Mouse (Mus musculus) CH12.LX (cell line): Measurements from ENCODE around the gene Ybx3. TPM values are rescaled to one million over a fixed set of nuclear protein-coding genes. Genes with fewer than 3 reads are reported as not detected.

Experiments
- DNase-seq: peaks from one replicate; pipeline ENCODE4 v3.0.0-alpha.2; 2013; ENCODE audit errors: extremely low read depth
- H3K27ac ChIP-seq: 2 replicates; pipeline ENCODE4 v1.5.1; 2012; ENCODE audit warnings: low read depth, mild to moderate bottlenecking, control low read depth, moderate library complexity; ENCODE audit not compliant: insufficient read depth
- H3K27me3 ChIP-seq: replicated peaks from 2 replicates; pipeline ENCODE3; 2012; ENCODE audit warnings: inconsistent platforms
- H3K36me3 ChIP-seq, 2 experiments: replicated peaks in 1 of 2; 2 replicates each; pipeline versions ENCODE3 to v1.6.1; 2012; ENCODE audit warnings: inconsistent platforms in 1 of 2, low read length in 1 of 2, mild to moderate bottlenecking in 1 of 2, mixed read lengths in 1 of 2, moderate library complexity in 1 of 2; ENCODE audit not compliant: control insufficient read depth in 1 of 2, insufficient read depth in 1 of 2
- H3K4me1 ChIP-seq, 2 experiments: 2 replicates each; pipeline ENCODE4 v1.6.1; 2012; ENCODE audit warnings: inconsistent platforms in 1 of 2, moderate library complexity in 1 of 2; ENCODE audit not compliant: insufficient read depth in 2 of 2, control insufficient read depth in 1 of 2
- H3K4me2 ChIP-seq: 2 replicates; pipeline ENCODE4 v1.6.1; 2012; ENCODE audit warnings: low read depth, mild to moderate bottlenecking, control low read depth; ENCODE audit not compliant: poor library complexity, insufficient read depth, severe bottlenecking
- H3K4me3 ChIP-seq, 3 experiments: fragments of 150-350 bp in 1 of 3; sonication (generic) in 1 of 3; replicated peaks in 1 of 3; 2 replicates each; pipeline versions ENCODE3 to v1.5.1; 2011 to 2012; ENCODE audit warnings: low read depth in 2 of 3, low read length in 2 of 3, mild to moderate bottlenecking in 2 of 3, moderate library complexity in 2 of 3, control low read depth in 1 of 3, improper control_type of control experiment in 1 of 3, inconsistent platforms in 1 of 3, mixed read lengths in 1 of 3; ENCODE audit not compliant: poor library complexity in 1 of 3
- H3K79me2 ChIP-seq: replicated peaks from 2 replicates; pipeline ENCODE4 v1.6.1; 2012; ENCODE audit warnings: mild to moderate bottlenecking, moderate library complexity; ENCODE audit not compliant: control insufficient read depth, poor library complexity, insufficient read depth, severe bottlenecking; ENCODE audit errors: extremely low read depth
- H3K9ac ChIP-seq: 2 replicates; pipeline ENCODE4 v1.6.1; 2012; ENCODE audit warnings: low read depth, mild to moderate bottlenecking, control low read depth, moderate library complexity; ENCODE audit not compliant: insufficient read depth
- H3K9me3 ChIP-seq: replicated peaks from 2 replicates; pipeline ENCODE3; 2012; ENCODE audit warnings: low read length, inconsistent platforms, mixed read lengths
- BHLHE40 ChIP-seq: IDR thresholded peaks from 2 replicates; pipeline ENCODE4 v1.6.1; 2011; ENCODE audit warnings: mild to moderate bottlenecking, low read depth, low read length, improper control_type of control experiment
- CHD2 ChIP-seq: IDR thresholded peaks from 2 replicates; pipeline ENCODE4 v1.6.1; 2011; ENCODE audit warnings: low read length, improper control_type of control experiment
- E2F4 ChIP-seq: IDR thresholded peaks from 2 replicates; pipeline ENCODE4 v1.6.1; 2011; ENCODE audit warnings: low read depth, low read length, improper control_type of control experiment; ENCODE audit not compliant: insufficient replicate concordance
- ETS1 ChIP-seq: conservative IDR thresholded peaks from 2 replicates; pipeline ENCODE4 v1.6.1; 2012; ENCODE audit warnings: low read depth, mild to moderate bottlenecking, inconsistent platforms, low read length, improper control_type of control experiment, moderate library complexity
- IRF4 ChIP-seq: IDR thresholded peaks from 2 replicates; pipeline ENCODE4 v1.6.1; 2014; ENCODE audit warnings: low read depth, mild to moderate bottlenecking, inconsistent platforms, low read length, improper control_type of control experiment
- JUND ChIP-seq: conservative IDR thresholded peaks from 2 replicates; pipeline ENCODE4 v1.6.1; 2011; ENCODE audit warnings: low read depth, low read length, improper control_type of control experiment
- MAFK ChIP-seq: IDR thresholded peaks from 2 replicates; pipeline ENCODE4 v1.6.1; 2011; ENCODE audit warnings: low read length, improper control_type of control experiment; ENCODE audit not compliant: insufficient replicate concordance
- MXI1 ChIP-seq: IDR thresholded peaks from 2 replicates; pipeline ENCODE4 v1.6.1; 2011; ENCODE audit warnings: mild to moderate bottlenecking, low read depth, low read length, improper control_type of control experiment
- MYC ChIP-seq: IDR thresholded peaks from 2 replicates; pipeline ENCODE4 v1.6.1; 2011; ENCODE audit warnings: low read depth, mild to moderate bottlenecking, improper control_type of control experiment, low read length
- NRF1 ChIP-seq: IDR thresholded peaks from 2 replicates; pipeline ENCODE4 v1.6.1; 2014; ENCODE audit warnings: low read depth, mild to moderate bottlenecking, inconsistent platforms, low read length, improper control_type of control experiment, moderate library complexity
- RAD21 ChIP-seq: IDR thresholded peaks from 2 replicates; pipeline ENCODE4 v1.6.1; 2011; ENCODE audit warnings: low read depth, mild to moderate bottlenecking, low read length, improper control_type of control experiment, moderate library complexity
- RCOR1 ChIP-seq: conservative IDR thresholded peaks from 2 replicates; pipeline ENCODE4 v1.6.1; 2012; ENCODE audit warnings: low read depth, mild to moderate bottlenecking, inconsistent platforms, low read length, improper control_type of control experiment
- SIN3A ChIP-seq: IDR thresholded peaks from 2 replicates; pipeline ENCODE4 v1.6.1; 2012; ENCODE audit warnings: low read length, improper control_type of control experiment, inconsistent platforms
- SMC3 ChIP-seq: IDR thresholded peaks from 2 replicates; pipeline ENCODE4 v1.6.1; 2011; ENCODE audit warnings: low read depth, low read length, improper control_type of control experiment
- TBP ChIP-seq: conservative IDR thresholded peaks from 2 replicates; pipeline ENCODE4 v1.6.1; 2011; ENCODE audit warnings: low read depth, low read length, improper control_type of control experiment
- UBTF ChIP-seq: IDR thresholded peaks from 2 replicates; pipeline ENCODE4 v1.6.1; 2012; ENCODE audit warnings: low read depth, mild to moderate bottlenecking, inconsistent platforms, low read length, improper control_type of control experiment, moderate library complexity
- USF2 ChIP-seq: conservative IDR thresholded peaks from 2 replicates; pipeline ENCODE4 v1.6.1; 2011; ENCODE audit warnings: low read depth, low read length, improper control_type of control experiment
- dilution Hi-C: fragments of 300-500 bp; cut with MboI; formaldehyde crosslinking; loops from 2 replicates; pipeline ENCODE4 v1.14.3; 2020; ENCODE audit warnings: low sequenced_read_pairs; ENCODE audit not compliant: extremely low pct_unique_long_range_greater_than_20kb, extremely low pct_ligation_motif_present
- in situ Hi-C: fragments of 300-500 bp; cut with MboI; formaldehyde crosslinking; loops from 3 replicates; pipeline ENCODE4 v1.14.3; 2019; ENCODE audit warnings: low sequenced_read_pairs, low pct_ligation_motif_present, low pct_unique_long_range_greater_than_20kb, mixed read lengths
- polyA plus RNA-seq: library from polyadenylated mRNA; unstranded; fragments of >175 nt; gene quantifications from 2 replicates; pipeline ENCODE4 v1.2.1, GENCODE M21; 2012; ENCODE audit warnings: low read depth; ENCODE audit not compliant: insufficient read length
- total RNA-seq, 2 experiments: library from RNA; depleted of rRNA; stranded (reverse); fragments of 300-350 nt in 1 of 2; fragments of >200 nt in 1 of 2; gene quantifications; 2 replicates each; pipeline ENCODE4 v1.2.3; 2012 to 2014

The Ybx3 gene
- total and polyA plus RNA-seq, 3 experiments = 391 to 620 (median 410) TPM

- Histone ChIP-seq H3K36me3 (no peaks in the 10 kb centered on the region), H3K27ac (no peak overlapping the region), H3K27me3 (peaks cover 17% of the 10 kb centered on the region), H3K9me3 (no peaks in the 10 kb centered on the region), H3K9ac (no peak overlapping the region), H3K79me2 (no peaks in the 10 kb centered on the region), H3K4me2 (no peak overlapping the region), H3K4me1 (no peaks in the 10 kb centered on the region), H3K4me3 (no peak overlapping the region)
- in situ Hi-C loops (no loop called here), dilution Hi-C loops (no loop called here)
- DNase-seq = no peak
- TF ChIP-seq IRF4 (no peak), CHD2 (no peak), RAD21 (no peak), MYC (no peak), RCOR1 (no peak), MXI1 (no peak), E2F4 (no peak), JUND (no peak), ETS1 (no peak), SMC3 (no peak), UBTF (no peak), NRF1 (no peak), SIN3A (no peak), USF2 (no peak), BHLHE40 (no peak)
Measured at GRCm38 (mm10) chr6:131340082-131340481, 48.2 kb downstream of the Ybx3 start.

GRCm38 (mm10) chr6:131339309-131339708 lies 49.0 kb downstream of the Ybx3 start:
- no peaks in the 10 kb centered on the region for H3K36me3 ChIP-seq
- no peak overlapping the region for H3K9ac ChIP-seq
- dilution Hi-C loops = no loop called here
- H3K4me3 ChIP-seq = no peak overlapping the region
- H3K4me1 ChIP-seq = no peaks in the 10 kb centered on the region
- H3K27me3 ChIP-seq = peaks cover 22% of the 10 kb centered on the region
- no peak overlapping the region for H3K27ac ChIP-seq
- H3K4me2 ChIP-seq = no peak overlapping the region
- H3K79me2 ChIP-seq = no peaks in the 10 kb centered on the region
- H3K9me3 ChIP-seq = no peaks in the 10 kb centered on the region
- DNase-seq = no peak
- in situ Hi-C loops = no loop called here
- TF ChIP-seq SMC3 (no peak), MAFK (no peak), TBP (no peak), SIN3A (no peak), NRF1 (no peak), UBTF (no peak)
- TF ChIP-seq, all 38 proteins: peak for 0
